Mouse (Mus musculus) hindbrain, embryonic 15.5 days (tissue): ENCODE measurements at regions not wholly inside any gene's neighbourhood (a gene's known extent, or its start where the extent isn't known, plus 50 kb on each side); places are given as distances from the start of the nearest gene placed in this dataset.
A peak's percentile ranks its signal among the peaks of the same experiment; 100 is the strongest.
"Not testable (repeated sequence)": the region's sequence is repeated elsewhere in the genome, so short reads cannot be mapped to it uniquely, and the experiment has no call there.

Source experiments
- ATAC-seq: fragments of 200-750 bp; cut with Nextera tagmentation; 2 replicates; pipeline ENCODE4 v1.8.0; 2017; ENCODE audit warnings: low read depth, moderate number of reproducible peaks, moderate TSS enrichment; ENCODE audit not compliant: low FRiP score
- H3K27ac ChIP-seq: fragments of 300-500 bp; sonication (generic); replicated peaks from 2 replicates; pipeline ENCODE4 v1.5.1; 2015; ENCODE audit warnings: mild to moderate bottlenecking, inconsistent platforms
- H3K27me3 ChIP-seq: fragments of 300-500 bp; sonication (generic); 2 replicates; pipeline ENCODE4 v1.6.1; 2015; ENCODE audit warnings: control low read depth, inconsistent platforms
- H3K36me3 ChIP-seq: fragments of 300-500 bp; sonication (generic); 2 replicates; pipeline ENCODE4 v1.6.1; 2015; ENCODE audit warnings: control low read depth, inconsistent platforms
- H3K4me1 ChIP-seq: fragments of 300-500 bp; sonication (generic); replicated peaks from 2 replicates; pipeline ENCODE4 v1.6.1; 2015; ENCODE audit warnings: control low read depth, inconsistent platforms
- H3K4me2 ChIP-seq: fragments of 300-500 bp; sonication (generic); 2 replicates; pipeline ENCODE4 v1.6.1; 2015; ENCODE audit warnings: moderate library complexity, mild to moderate bottlenecking, inconsistent platforms
- H3K4me3 ChIP-seq: fragments of 300-500 bp; sonication (generic); 2 replicates; pipeline ENCODE4 v1.5.1; 2015; ENCODE audit warnings: mild to moderate bottlenecking, inconsistent platforms
- H3K9ac ChIP-seq: fragments of 300-500 bp; sonication (generic); 2 replicates; pipeline ENCODE4 v1.6.1; 2015; ENCODE audit warnings: inconsistent platforms
- H3K9me3 ChIP-seq: fragments of 300-500 bp; sonication (generic); 2 replicates; pipeline ENCODE4 v1.6.1; 2016; ENCODE audit warnings: control low read depth, inconsistent platforms
- WGBS: fragments of 180-500 bp; shearing (Covaris S2); methylation state at CpG from one replicate; pipeline ENCODE4 v1.1.7; 2015; 5-methylcytosine and 5-hydroxymethylcytosine counted together

GRCm38 (mm10) chrX:94785983-94786382 lies 61.6 kb downstream of the Zxdb start:
- Histone ChIP-seq H3K27me3 (no peaks in the 10 kb centered on the region), H3K4me1 (no peaks in the 10 kb centered on the region), H3K9me3 (no peaks in the 10 kb centered on the region), H3K27ac (no peak overlapping the region), H3K4me3 (no peak overlapping the region), H3K9ac (no peak overlapping the region), H3K4me2 (no peak overlapping the region), H3K36me3 (no peaks in the 10 kb centered on the region)
- ATAC-seq, result no peak
- WGBS, result 72% methylated on average over 5 of the region's 5 CpGs

- H3K4me3 ChIP-seq, result no peak overlapping the region
- H3K4me2 ChIP-seq, result no peak overlapping the region
- H3K27ac ChIP-seq, result no peak overlapping the region
- no peaks in the 10 kb centered on the region for H3K4me1 ChIP-seq
- no peak overlapping the region for H3K9ac ChIP-seq
- 93% methylated on average over 3 of the region's 3 CpGs for WGBS
- ATAC-seq, result no peak
- no peaks in the 10 kb centered on the region for H3K36me3 ChIP-seq
- H3K9me3 ChIP-seq, result no peaks in the 10 kb centered on the region
- no peaks in the 10 kb centered on the region for H3K27me3 ChIP-seq
Observed at GRCm38 (mm10) chrX:94788331-94788920, 64.1 kb downstream of the Zxdb start.

- peak; percentile 29; the same call in 1 of the 2 replicates for ATAC-seq
- not testable (repeated sequence) for H3K27me3 ChIP-seq, H3K36me3 ChIP-seq, H3K27ac ChIP-seq, H3K4me3 ChIP-seq, H3K4me2 ChIP-seq, H3K9ac ChIP-seq, H3K9me3 ChIP-seq, H3K4me1 ChIP-seq
- WGBS, result no CpG with 5 or more reads among the region's 37 CpGs
Observed at GRCm38 (mm10) chrX:94796845-94797244, 72.5 kb downstream of the Zxdb start.

- not testable (repeated sequence) for H3K4me2 ChIP-seq, H3K36me3 ChIP-seq, H3K27ac ChIP-seq, H3K4me3 ChIP-seq, H3K9me3 ChIP-seq, H3K4me1 ChIP-seq, H3K27me3 ChIP-seq, H3K9ac ChIP-seq
- peak; percentile 86 for ATAC-seq
- no CpG with 5 or more reads among the region's 131 CpGs for WGBS
Observed at GRCm38 (mm10) chrX:94797348-94798182, 73.2 kb downstream of the Zxdb start.

DNA sequence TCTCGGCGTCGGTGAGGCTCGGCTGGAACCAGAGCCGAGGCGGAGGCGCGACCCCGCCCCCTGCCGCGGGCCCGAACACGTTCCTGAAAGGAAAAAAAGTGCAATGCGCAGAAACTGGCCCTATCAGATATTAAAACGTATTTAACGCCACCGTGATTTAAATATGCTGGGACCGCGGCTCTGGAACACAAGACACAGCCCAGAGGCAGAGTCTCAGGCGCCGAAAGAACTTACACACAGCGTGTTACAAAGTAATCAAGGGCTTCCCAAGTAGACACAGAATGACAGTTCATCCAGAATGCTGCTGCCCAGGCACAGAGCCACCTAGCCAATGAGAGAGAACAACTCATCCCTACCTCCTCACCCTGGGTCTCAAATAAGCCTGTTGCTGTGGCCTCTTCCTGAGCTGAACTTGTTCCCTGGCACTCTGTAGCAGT lies 73.8 kb downstream of the Zxdb start:
- H3K4me2 ChIP-seq, H3K4me3 ChIP-seq, H3K36me3 ChIP-seq, H3K4me1 ChIP-seq, H3K27ac ChIP-seq, H3K9ac ChIP-seq, H3K9me3 ChIP-seq, H3K27me3 ChIP-seq: not testable (repeated sequence)
- ATAC-seq, result peak; percentile 84
- no CpG with 5 or more reads among the region's 22 CpGs for WGBS

DNA sequence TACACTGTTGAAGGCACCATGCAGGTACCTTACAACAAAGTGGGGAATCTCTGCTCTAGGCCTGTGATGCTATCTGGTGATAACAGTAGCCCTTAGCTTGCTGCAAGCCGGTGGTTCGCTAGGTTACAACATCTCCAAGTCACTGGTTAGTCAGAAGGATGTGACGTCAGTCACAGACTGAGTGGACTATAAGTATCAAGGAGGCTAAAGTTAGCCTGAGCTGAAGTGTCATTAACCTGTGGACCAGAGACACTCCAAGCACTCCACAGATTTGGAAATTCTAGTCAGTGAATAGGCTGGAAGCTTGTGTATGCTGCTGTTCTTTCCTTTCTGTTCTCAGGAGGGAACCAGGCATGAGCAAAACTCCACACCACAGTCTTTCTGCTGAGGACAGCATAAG lies 88.4 kb downstream of the Zxdb start:
- H3K36me3 ChIP-seq, H3K27me3 ChIP-seq, H3K9ac ChIP-seq, H3K4me3 ChIP-seq, H3K4me1 ChIP-seq, H3K9me3 ChIP-seq, ATAC-seq, H3K4me2 ChIP-seq, H3K27ac ChIP-seq: not testable (repeated sequence)
- no CpG with 5 or more reads among the region's 3 CpGs for WGBS

DNA sequence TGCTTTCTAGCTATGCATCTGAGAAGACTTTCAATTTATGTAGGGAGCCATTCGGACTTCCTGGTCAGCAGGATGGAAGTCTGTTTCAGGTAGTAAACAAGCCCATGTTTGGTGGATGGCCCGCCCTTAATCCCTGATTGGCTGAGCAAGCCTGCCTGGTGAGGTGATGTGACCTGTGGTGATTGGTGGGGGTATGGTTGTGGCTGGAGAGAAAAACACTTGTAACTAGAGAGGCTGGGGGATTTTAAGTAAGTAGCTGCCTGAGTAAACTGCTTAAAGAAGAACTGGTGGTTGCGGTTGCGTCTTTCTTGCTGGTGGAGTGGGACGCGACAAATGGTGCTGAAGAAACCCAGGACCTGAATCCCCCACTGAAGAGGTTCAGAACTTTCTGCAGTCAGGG lies 103.2 kb downstream of the Zxdb start:
- not testable (repeated sequence) for H3K4me1 ChIP-seq, H3K27ac ChIP-seq, H3K4me2 ChIP-seq, H3K27me3 ChIP-seq, H3K4me3 ChIP-seq, ATAC-seq, H3K9me3 ChIP-seq, H3K36me3 ChIP-seq, H3K9ac ChIP-seq
- WGBS, result 97% methylated on average over 6 of the region's 6 CpGs

GRCm38 (mm10) chrX:94844110-94844779 lies 119.9 kb downstream of the Zxdb start:
- not testable (repeated sequence) for H3K4me2 ChIP-seq, H3K4me3 ChIP-seq, H3K9ac ChIP-seq, H3K27me3 ChIP-seq, H3K27ac ChIP-seq, H3K4me1 ChIP-seq, H3K9me3 ChIP-seq, H3K36me3 ChIP-seq
- WGBS, result 25% methylated on average over 2 of the region's 2 CpGs
- peak; percentile 88; the same call in 1 of the 2 replicates for ATAC-seq

DNA sequence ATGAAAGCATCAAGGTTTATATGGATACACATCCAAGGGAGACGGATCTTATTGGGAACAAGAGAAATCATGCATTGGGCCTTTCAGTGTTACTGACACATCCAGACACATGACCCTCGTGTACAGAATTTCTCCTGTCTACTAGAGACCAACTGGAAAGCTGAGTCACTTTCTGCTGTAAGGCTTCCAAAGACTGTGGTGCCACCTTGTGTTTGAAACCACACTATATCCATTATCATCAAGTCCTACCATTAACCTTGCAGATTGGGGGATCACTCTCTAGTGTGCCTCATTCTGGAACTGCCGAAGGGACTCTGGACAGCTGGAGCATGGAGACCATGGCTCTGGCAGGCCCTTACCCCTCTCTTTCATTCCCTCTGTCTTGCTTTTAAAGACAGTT lies 125.2 kb downstream of the Zxdb start:
- not testable (repeated sequence) for H3K4me1 ChIP-seq, ATAC-seq, H3K9ac ChIP-seq, H3K9me3 ChIP-seq, H3K27ac ChIP-seq, H3K4me2 ChIP-seq, H3K4me3 ChIP-seq, H3K36me3 ChIP-seq, H3K27me3 ChIP-seq
- no CpG with 5 or more reads among the region's 3 CpGs for WGBS

- Histone ChIP-seq H3K9ac (no peak overlapping the region), H3K36me3 (no peaks in the 10 kb centered on the region), H3K9me3 (no peaks in the 10 kb centered on the region), H3K27ac (no peak overlapping the region), H3K4me3 (no peak overlapping the region), H3K4me1 (no peaks in the 10 kb centered on the region), H3K27me3 (no peaks in the 10 kb centered on the region), H3K4me2 (no peak overlapping the region)
- WGBS, result 76% methylated on average over 1 of the region's 1 CpGs
- ATAC-seq, result no peak
Observed at GRCm38 (mm10) chrX:94857501-94857900, 133.1 kb downstream of the Zxdb start.

DNA sequence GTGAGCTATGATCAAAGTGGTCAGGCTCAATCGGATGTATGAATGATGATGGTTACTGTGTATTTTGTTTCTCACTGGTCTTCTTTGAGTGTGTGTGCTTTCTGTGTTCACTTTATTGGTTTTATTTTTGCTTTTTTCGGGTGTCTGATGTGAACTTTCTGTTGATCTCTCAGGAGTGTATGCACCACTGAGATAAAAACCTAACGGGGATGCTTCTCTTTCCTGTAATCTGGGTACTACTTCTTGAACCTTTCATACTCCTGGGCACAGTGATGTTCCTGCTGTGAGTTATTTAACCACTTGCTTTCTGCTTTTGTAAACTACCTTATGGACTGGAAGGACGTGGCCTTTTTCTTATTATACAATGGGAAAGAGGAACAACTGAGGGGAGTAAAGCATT lies 133.6 kb downstream of the Zxdb start:
- H3K4me1 ChIP-seq, result no peaks in the 10 kb centered on the region
- ATAC-seq, result no peak
- 75% methylated on average over 4 of the region's 4 CpGs for WGBS
- H3K27ac ChIP-seq, result no peak overlapping the region
- no peaks in the 10 kb centered on the region for H3K9me3 ChIP-seq
- no peak overlapping the region for H3K4me2 ChIP-seq
- no peak overlapping the region for H3K9ac ChIP-seq
- H3K27me3 ChIP-seq, result no peaks in the 10 kb centered on the region
- no peak overlapping the region for H3K4me3 ChIP-seq
- H3K36me3 ChIP-seq, result no peaks in the 10 kb centered on the region

DNA sequence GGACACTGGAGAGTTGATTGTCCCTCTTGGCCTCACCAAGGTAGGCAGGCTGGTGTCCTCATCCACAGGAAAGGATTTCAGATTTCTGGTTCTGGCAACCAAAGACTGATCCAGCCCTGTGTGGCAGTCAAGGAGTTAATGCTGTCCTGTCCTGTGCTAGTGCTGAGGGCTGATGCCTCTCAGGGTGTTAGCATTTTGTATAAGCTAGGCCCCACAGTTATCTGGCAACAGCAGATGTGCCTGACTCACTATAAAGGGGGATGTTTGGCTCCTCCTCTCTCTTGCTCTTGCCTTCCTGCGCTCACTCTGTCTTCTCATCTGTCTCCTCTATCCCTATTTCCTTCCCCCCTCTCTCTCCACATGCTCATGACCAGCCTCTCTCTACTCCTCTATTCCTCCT lies 138.8 kb downstream of the Zxdb start:
- H3K4me3 ChIP-seq, result no peak overlapping the region
- no peaks in the 10 kb centered on the region for H3K27me3 ChIP-seq
- 85% methylated on average over 1 of the region's 1 CpGs for WGBS
- no peak overlapping the region for H3K27ac ChIP-seq
- H3K36me3 ChIP-seq, result no peaks in the 10 kb centered on the region
- H3K9ac ChIP-seq, result no peak overlapping the region
- no peaks in the 10 kb centered on the region for H3K9me3 ChIP-seq
- H3K4me2 ChIP-seq, result no peak overlapping the region
- ATAC-seq, result no peak
- H3K4me1 ChIP-seq, result no peaks in the 10 kb centered on the region
